Mouse (Mus musculus): ENCODE results near the gene Tmppe. TPM values are rescaled to one million over a fixed set of nuclear protein-coding genes. Genes with fewer than 3 reads are reported as not detected.
"Not testable (repeated sequence)": the region's sequence is repeated elsewhere in the genome, so short reads cannot be mapped to it uniquely, and the experiment has no call there.

The Tmppe gene
- total RNA-seq (2014; rRNA removed) (6.4 and 6.6 TPM in 2 replicates), polyA plus RNA-seq (2015; fragmentation: Nextera tagmentation; extraction: Ambion mirVana) (6.4 and 7.4 TPM in 2 replicates)

- no peaks in the 10 kb centered on the region; the same call in 1 of the 2 replicates for H3K4me1 ChIP-seq (ENCODE audit: insufficient read depth, low read length)
- DNase-seq (ENCODE audit: low spot score) (peak; percentile 88), ATAC-seq (ENCODE audit: low FRiP score) (peak; percentile 96)
- peak within 1 kb of the TSS; percentile 91 for H3K27ac ChIP-seq (ENCODE audit: low read depth, low read length)
- no peaks in the 10 kb centered on the region for H3K9me3 ChIP-seq (ENCODE audit: low read length)
- H3K4me2 ChIP-seq (ENCODE audit: low read depth, low read length, poor library complexity, severe bottlenecking): peak within 1 kb of the TSS; percentile 67
- H3K27me3 ChIP-seq (ENCODE audit: insufficient read depth, low read length): no peaks in the 10 kb centered on the region
- peaks cover 16% of the 10 kb centered on the region for H3K36me3 ChIP-seq (ENCODE audit: insufficient read depth, low read length)
- H3K4me3 ChIP-seq (ENCODE audit: low read depth, low read length): peak within 1 kb of the TSS; percentile 86
- H3K9ac ChIP-seq (replicated peaks; ENCODE audit: low read length, poor library complexity, severe bottlenecking): peak within 1 kb of the TSS; percentile 80
- under 1% methylated on average over 67 of the region's 73 CpGs for whole genome bisulfite sequencing
- peak; percentile 64 for TF ChIP-seq CTCF (IDR thresholded peaks at IDR 0.05)
Measured at GRCm38 (mm10) chr9:114400949-114401684, at the start of gene Tmppe, which contains the start of gene Glb1. Gene Tmppe (plus strand): TSS chr9:114401105. Gene Glb1 (plus strand): TSS chr9:114401076.

DNA sequence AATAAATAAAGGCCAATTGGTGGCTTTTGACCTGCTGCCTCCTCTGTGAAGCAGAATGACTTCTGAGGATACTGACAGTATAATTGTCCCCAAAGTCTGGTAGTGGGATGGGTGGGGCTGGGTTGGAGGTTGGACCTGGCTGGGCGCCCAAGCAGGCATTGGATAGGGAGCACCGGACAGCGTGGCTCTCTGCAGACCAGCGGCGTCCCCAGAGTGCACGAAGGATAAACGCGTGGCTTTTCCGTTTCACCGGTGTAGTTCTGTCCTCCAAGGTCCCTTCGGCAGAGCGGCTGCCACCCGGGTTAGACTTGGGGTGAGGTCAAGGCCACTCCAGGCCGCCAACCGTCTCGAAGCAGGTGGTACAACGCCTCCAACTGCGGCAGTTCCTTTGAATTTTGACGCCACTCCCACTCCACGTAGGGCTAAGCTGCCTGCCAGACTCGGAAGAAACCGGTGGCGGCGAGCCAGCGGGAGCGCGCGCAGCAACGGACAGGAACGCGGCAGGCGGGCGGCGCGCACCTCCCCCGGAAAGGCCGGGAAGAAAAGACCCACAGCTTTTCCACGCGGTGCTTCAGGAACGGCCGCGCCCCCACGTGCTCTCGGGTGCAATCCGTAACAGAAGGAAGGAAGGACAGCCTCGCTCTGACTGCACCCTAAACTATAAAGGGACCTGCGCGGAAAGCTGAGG, 33.0 kb upstream of the Tmppe start:
- under 1% methylated on average over 48 of the region's 48 CpGs for WGBS
- Histone ChIP-seq H3K27ac (ENCODE audit: low read depth, low read length) (peak overlapping the region; percentile 32; the same call in 1 of the 2 replicates), H3K4me2 (ENCODE audit: low read depth, low read length, poor library complexity, severe bottlenecking) (peak overlapping the region; percentile 82), H3K36me3 (ENCODE audit: insufficient read depth, low read length) (no peaks in the 10 kb centered on the region), H3K4me3 (ENCODE audit: low read depth, low read length) (peak overlapping the region; percentile 51), H3K27me3 (ENCODE audit: insufficient read depth, low read length) (no peaks in the 10 kb centered on the region), H3K4me1 (ENCODE audit: insufficient read depth, low read length) (no peaks in the 10 kb centered on the region; the same call in 1 of the 2 replicates), H3K9me3 (ENCODE audit: low read length) (no peaks in the 10 kb centered on the region), H3K9ac (replicated peaks; ENCODE audit: low read length, poor library complexity, severe bottlenecking) (peak overlapping the region; percentile 60)
- DNase-seq (ENCODE audit: low spot score) (peak; percentile 77), ATAC-seq (ENCODE audit: low FRiP score) (peak; percentile 78)
- no peak for TF ChIP-seq CTCF (IDR thresholded peaks at IDR 0.05)

DNA sequence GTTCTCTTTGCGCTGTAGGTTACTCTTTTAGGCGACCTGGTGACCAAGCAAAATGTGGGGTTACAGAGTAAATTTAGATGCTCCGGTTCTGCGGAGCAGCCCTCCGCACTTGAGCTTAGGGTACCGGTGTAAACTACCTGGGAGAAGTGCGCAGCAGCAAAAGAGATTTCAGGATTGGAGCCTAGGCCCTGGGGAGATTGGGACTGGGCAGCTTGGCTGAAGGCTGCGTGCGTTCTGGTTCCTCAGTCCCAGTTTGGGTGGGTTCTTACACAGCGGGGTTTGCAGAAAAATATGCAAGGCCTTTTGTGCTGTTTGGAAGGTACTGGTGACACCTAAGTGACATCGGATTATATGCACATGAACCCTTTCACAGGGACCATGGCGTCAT, 32.4 kb upstream of the Tmppe start:
- Histone ChIP-seq H3K4me1 (ENCODE audit: insufficient read depth, low read length) (no peaks in the 10 kb centered on the region; the same call in 1 of the 2 replicates), H3K9ac (replicated peaks; ENCODE audit: low read length, poor library complexity, severe bottlenecking) (peak overlapping the region; percentile 60), H3K27ac (ENCODE audit: low read depth, low read length) (0 out of 2 replicates have a peak overlapping the region, but pooled peaks have one; percentile 32), H3K9me3 (ENCODE audit: low read length) (no peaks in the 10 kb centered on the region), H3K36me3 (ENCODE audit: insufficient read depth, low read length) (no peaks in the 10 kb centered on the region), H3K4me3 (ENCODE audit: low read depth, low read length) (peak overlapping the region; percentile 51), H3K27me3 (ENCODE audit: insufficient read depth, low read length) (no peaks in the 10 kb centered on the region), H3K4me2 (ENCODE audit: low read depth, low read length, poor library complexity, severe bottlenecking) (peak overlapping the region; percentile 82)
- ATAC-seq (ENCODE audit: low FRiP score) (peak; percentile 21), DNase-seq (ENCODE audit: low spot score) (no peak)
- TF ChIP-seq CTCF (IDR thresholded peaks at IDR 0.05): no peak
- WGBS: 9% methylated on average over 12 of the region's 12 CpGs

DNA sequence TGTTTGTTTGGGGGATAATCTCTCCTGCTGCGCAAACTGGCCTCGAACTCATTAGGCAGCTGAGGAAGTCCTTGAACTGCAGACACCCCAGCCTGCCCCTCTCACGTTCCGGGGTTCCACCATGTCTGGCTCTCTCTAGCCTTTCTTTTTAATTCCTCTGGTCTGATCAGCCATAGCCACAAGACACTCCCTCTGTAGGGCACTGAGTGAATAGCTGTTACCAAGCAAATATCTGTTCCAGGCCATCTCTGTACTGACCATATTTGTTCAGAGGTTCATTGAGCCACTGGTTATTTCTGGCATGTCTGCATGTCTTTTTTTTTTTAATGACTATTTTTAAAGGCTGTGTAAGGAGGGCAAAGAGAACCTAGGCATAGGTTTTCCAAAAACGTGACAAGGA, 31.5 kb upstream of the Tmppe start:
- not testable (repeated sequence) for H3K9ac ChIP-seq (replicated peaks; ENCODE audit: low read length, poor library complexity, severe bottlenecking); H3K4me3 ChIP-seq (ENCODE audit: low read depth, low read length); H3K9me3 ChIP-seq (ENCODE audit: low read length); H3K36me3 ChIP-seq (ENCODE audit: insufficient read depth, low read length); H3K4me2 ChIP-seq (ENCODE audit: low read depth, low read length, poor library complexity, severe bottlenecking); H3K4me1 ChIP-seq (ENCODE audit: insufficient read depth, low read length); H3K27me3 ChIP-seq (ENCODE audit: insufficient read depth, low read length); H3K27ac ChIP-seq (ENCODE audit: low read depth, low read length); ATAC-seq (ENCODE audit: low FRiP score)
- TF ChIP-seq CTCF (IDR thresholded peaks at IDR 0.05): peak; percentile 57
- DNase-seq (ENCODE audit: low spot score): peak; percentile 40
- 51% methylated on average over 5 of the region's 5 CpGs for WGBS

GRCm38 (mm10) chr9:114371717-114372116, 29.2 kb upstream of the Tmppe start:
- H3K27ac ChIP-seq (ENCODE audit: low read depth, low read length); H3K9me3 ChIP-seq (ENCODE audit: low read length); H3K4me1 ChIP-seq (ENCODE audit: insufficient read depth, low read length); H3K36me3 ChIP-seq (ENCODE audit: insufficient read depth, low read length); H3K4me3 ChIP-seq (ENCODE audit: low read depth, low read length); H3K9ac ChIP-seq (replicated peaks; ENCODE audit: low read length, poor library complexity, severe bottlenecking); ATAC-seq (ENCODE audit: low FRiP score); H3K4me2 ChIP-seq (ENCODE audit: low read depth, low read length, poor library complexity, severe bottlenecking); H3K27me3 ChIP-seq (ENCODE audit: insufficient read depth, low read length): not testable (repeated sequence)
- WGBS: 32% methylated on average over 5 of the region's 5 CpGs
- peak; percentile 44 for TF ChIP-seq CTCF (IDR thresholded peaks at IDR 0.05)
- DNase-seq (ENCODE audit: low spot score): peak; percentile 52
